Mouse (Mus musculus) testis, adult 2 months (tissue): ENCODE measurements around the gene Car11.

Experiments used
- CTCF ChIP-seq: fragments of 200-500 bp; IDR thresholded peaks from 2 replicates; pipeline ENCODE4 v1.5.1; 2012; ENCODE audit warnings: low read depth, mild to moderate bottlenecking, inconsistent platforms, low read length, moderate library complexity; ENCODE audit not compliant: control insufficient read depth, insufficient read depth, insufficient replicate concordance
- POLR2A ChIP-seq: fragments of 200-500 bp; IDR thresholded peaks from 2 replicates; pipeline ENCODE4 v1.6.1; 2012; ENCODE audit warnings: low read depth, mild to moderate bottlenecking, inconsistent platforms, low read length, moderate library complexity; ENCODE audit not compliant: control insufficient read depth

DNA sequence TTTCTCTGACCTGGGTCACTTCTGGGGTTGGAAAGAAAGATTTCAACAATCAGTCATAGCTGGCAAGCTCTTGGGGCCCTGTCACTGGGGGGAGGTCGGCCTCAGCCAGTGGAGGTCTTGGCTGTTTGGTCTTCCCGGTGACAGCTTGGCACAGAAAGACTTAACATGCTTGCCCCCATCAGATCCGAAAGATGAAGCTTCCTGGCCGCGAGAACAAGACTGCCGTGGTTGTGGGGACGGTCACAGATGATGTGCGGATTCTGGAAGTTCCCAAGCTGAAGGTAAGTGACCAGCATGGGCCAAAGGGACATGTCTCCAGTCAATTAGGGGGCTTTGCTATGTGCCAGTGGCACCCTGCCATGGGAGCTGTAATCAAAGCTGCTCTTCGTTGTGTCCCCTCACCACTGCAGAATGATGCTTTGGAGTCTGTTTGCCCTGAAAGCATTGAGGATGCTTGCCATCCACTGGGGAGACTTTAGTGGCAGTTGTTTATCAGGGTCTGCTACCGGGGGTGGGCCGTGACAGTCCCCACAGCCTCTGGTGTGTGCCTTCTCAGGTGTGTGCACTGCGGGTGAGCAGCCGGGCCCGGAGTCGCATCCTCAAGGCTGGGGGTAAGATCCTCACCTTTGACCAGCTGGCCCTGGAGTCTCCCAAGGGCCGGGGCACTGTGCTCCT, 20.2 kb downstream of the Car11 start:
- TF ChIP-seq CTCF: no peak
- no peak for TF ChIP-seq POLR2A
